Mouse (Mus musculus): ENCODE data around the gene Pigk. TPM values are rescaled to one million over a fixed set of nuclear protein-coding genes. Genes with fewer than 3 reads are reported as not detected.

Gene Pigk
- polyA plus RNA-seq, 1 experiment = 5.8 TPM

DNA sequence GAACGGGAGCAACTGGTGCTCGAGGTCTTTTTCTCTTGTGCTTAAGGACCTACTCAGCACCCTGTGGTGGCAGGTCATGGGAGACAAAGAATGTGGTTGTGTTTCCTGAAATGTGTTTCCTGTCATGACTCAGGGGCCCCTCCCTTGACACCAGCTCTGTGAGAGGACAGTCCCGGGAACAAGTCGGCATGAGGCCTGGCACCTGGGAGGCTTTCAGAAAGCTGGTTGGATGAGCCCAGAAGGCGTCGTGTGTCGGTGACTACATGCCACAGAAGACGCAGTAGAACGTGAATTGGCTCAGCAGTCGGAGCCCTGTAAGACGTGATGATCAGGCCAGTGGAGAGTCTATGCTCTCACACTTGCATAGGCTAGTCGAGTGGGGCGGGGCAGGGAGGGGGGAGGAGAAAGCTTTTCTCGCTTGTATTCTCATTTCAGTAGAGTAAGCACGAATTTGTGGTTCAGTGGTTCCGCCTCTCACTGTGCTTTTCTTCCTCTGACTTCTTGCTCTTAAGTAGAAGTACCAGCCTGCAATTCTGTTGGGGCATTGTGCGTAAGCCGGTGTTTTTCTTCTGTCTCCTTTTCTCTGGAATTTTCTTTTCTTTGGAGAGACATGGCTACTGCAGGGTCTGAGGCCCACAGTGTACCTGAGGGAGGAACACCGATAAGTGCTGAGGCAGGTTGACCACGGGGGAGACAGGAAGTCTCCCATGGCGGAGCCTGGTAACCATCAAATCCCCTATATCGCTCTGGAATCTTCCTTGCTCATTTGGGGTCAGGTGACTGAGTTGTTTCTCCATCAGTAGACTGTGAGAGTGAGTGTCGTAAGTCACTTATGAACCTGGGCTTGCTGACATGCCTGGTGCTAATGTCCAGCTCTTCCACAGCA is 198.6 kb downstream of the Pigk start:
- WGBS = 11% methylated on average over 23 of the region's 23 CpGs
- H3K4me1 ChIP-seq (ENCODE audit: control insufficient read depth, insufficient read depth, insufficient read length) = peaks cover 13% of the 10 kb centered on the region; the same call in 1 of the 2 replicates
- DNase-seq (ENCODE audit: low read depth in 1 of 2, low spot score in 2 of 2) = peak; percentile 42 to 76
- H3K27me3 ChIP-seq (ENCODE audit: control insufficient read depth, insufficient read depth, low read length) = no peaks in the 10 kb centered on the region
- peak overlapping the region; percentile 51 for H3K4me3 ChIP-seq (ENCODE audit: extremely low read depth, insufficient read depth, insufficient read length)
- peak overlapping the region; percentile 84 for H3K27ac ChIP-seq (ENCODE audit: insufficient read depth, low read length)
- H3K36me3 ChIP-seq (ENCODE audit: control insufficient read depth, insufficient read depth, low read length) = no peaks in the 10 kb centered on the region
- TF ChIP-seq POLR2A (IDR thresholded peaks at IDR 0.05; ENCODE audit: low read depth, low read length) (no peak), CTCF (IDR thresholded peaks at IDR 0.05; ENCODE audit: extremely low read depth, insufficient read depth, insufficient read length, insufficient replicate concordance) (no peak)

- Histone ChIP-seq H3K27ac (ENCODE audit: insufficient read depth, low read length) (peak overlapping the region; percentile 84), H3K4me3 (ENCODE audit: extremely low read depth, insufficient read depth, insufficient read length) (peak overlapping the region; percentile 51), H3K4me1 (ENCODE audit: control insufficient read depth, insufficient read depth, insufficient read length) (peaks cover 16% of the 10 kb centered on the region; the same call in 1 of the 2 replicates), H3K36me3 (ENCODE audit: control insufficient read depth, insufficient read depth, low read length) (no peaks in the 10 kb centered on the region), H3K27me3 (ENCODE audit: control insufficient read depth, insufficient read depth, low read length) (no peaks in the 10 kb centered on the region)
- DNase-seq (ENCODE audit: low read depth in 1 of 2, low spot score in 2 of 2) = no peak
- no peak for TF ChIP-seq CTCF (IDR thresholded peaks at IDR 0.05; ENCODE audit: extremely low read depth, insufficient read depth, insufficient read length, insufficient replicate concordance)
- TF ChIP-seq POLR2A (IDR thresholded peaks at IDR 0.05; ENCODE audit: low read depth, low read length) = no peak
- 54% methylated on average over 10 of the region's 10 CpGs for WGBS
These were observed 199.2 kb downstream of the Pigk start for GRCm38 (mm10) chr3:152913150-152913549.

- TF ChIP-seq POLR2A (IDR thresholded peaks at IDR 0.05; ENCODE audit: low read depth, low read length) = no peak
- TF ChIP-seq CTCF (IDR thresholded peaks at IDR 0.05; ENCODE audit: extremely low read depth, insufficient read depth, insufficient read length, insufficient replicate concordance) = no peak
- H3K4me3 ChIP-seq (ENCODE audit: extremely low read depth, insufficient read depth, insufficient read length) = no peak overlapping the region
- 83% methylated on average over 3 of the region's 3 CpGs for WGBS
- peaks cover 16% of the 10 kb centered on the region; the same call in 1 of the 2 replicates for H3K4me1 ChIP-seq (ENCODE audit: control insufficient read depth, insufficient read depth, insufficient read length)
- no peak overlapping the region for H3K27ac ChIP-seq (ENCODE audit: insufficient read depth, low read length)
- no peaks in the 10 kb centered on the region for H3K27me3 ChIP-seq (ENCODE audit: control insufficient read depth, insufficient read depth, low read length)
- no peak for DNase-seq (ENCODE audit: low read depth in 1 of 2, low spot score in 2 of 2)
- no peaks in the 10 kb centered on the region for H3K36me3 ChIP-seq (ENCODE audit: control insufficient read depth, insufficient read depth, low read length)
These were observed 199.7 kb downstream of the Pigk start for GRCm38 (mm10) chr3:152913625-152914024.

DNA sequence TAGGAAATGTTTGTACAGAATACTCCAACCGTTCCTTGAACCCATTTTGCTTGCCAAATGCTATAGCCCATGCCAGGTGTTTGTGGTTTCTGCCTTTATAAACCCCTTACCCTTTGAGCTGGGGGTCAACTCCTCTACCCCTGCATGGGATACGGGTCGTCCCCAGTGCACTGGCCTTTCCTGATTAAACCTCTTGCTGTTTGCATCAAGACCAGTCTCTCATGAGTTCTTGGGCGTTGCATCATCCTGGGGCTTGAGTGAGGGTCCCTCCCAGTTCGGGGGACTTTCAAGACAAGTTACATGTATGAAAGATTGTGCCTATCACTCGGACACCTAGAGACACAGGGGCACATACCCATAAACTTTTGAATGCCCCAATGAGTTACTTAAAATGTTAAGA is 200.5 kb downstream of the Pigk start:
- DNase-seq (ENCODE audit: low read depth in 1 of 2, low spot score in 2 of 2) = no peak
- no peak overlapping the region for H3K27ac ChIP-seq (ENCODE audit: insufficient read depth, low read length)
- 92% methylated on average over 6 of the region's 6 CpGs for WGBS
- no peak overlapping the region for H3K4me3 ChIP-seq (ENCODE audit: extremely low read depth, insufficient read depth, insufficient read length)
- H3K36me3 ChIP-seq (ENCODE audit: control insufficient read depth, insufficient read depth, low read length) = no peaks in the 10 kb centered on the region
- no peak for TF ChIP-seq POLR2A (IDR thresholded peaks at IDR 0.05; ENCODE audit: low read depth, low read length)
- no peak for TF ChIP-seq CTCF (IDR thresholded peaks at IDR 0.05; ENCODE audit: extremely low read depth, insufficient read depth, insufficient read length, insufficient replicate concordance)
- peaks cover 16% of the 10 kb centered on the region; the same call in 1 of the 2 replicates for H3K4me1 ChIP-seq (ENCODE audit: control insufficient read depth, insufficient read depth, insufficient read length)
- no peaks in the 10 kb centered on the region for H3K27me3 ChIP-seq (ENCODE audit: control insufficient read depth, insufficient read depth, low read length)

DNA sequence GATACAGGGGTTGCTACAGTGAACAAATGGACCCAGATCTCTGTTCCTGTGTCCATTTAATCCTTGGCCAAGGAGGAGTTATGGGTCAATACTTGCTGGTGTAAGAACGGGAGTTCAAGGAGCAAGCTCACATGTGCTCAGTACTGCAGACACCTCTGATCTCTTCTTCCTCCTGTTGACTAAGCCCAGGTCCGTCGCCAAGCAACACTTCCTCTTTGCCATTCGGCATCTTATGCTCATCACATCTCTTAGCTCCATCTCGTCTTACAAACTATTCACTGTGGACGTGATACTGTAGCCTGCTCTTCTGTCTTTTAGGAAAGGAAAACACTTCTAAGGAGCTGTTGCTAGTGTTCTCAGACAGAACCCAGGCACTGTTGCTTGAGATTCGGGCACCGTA is 203.7 kb downstream of the Pigk start:
- Histone ChIP-seq H3K36me3 (ENCODE audit: control insufficient read depth, insufficient read depth, low read length) (no peaks in the 10 kb centered on the region), H3K27ac (ENCODE audit: insufficient read depth, low read length) (no peak overlapping the region), H3K4me1 (ENCODE audit: control insufficient read depth, insufficient read depth, insufficient read length) (peaks cover 8% of the 10 kb centered on the region; the same call in 1 of the 2 replicates), H3K27me3 (ENCODE audit: control insufficient read depth, insufficient read depth, low read length) (no peaks in the 10 kb centered on the region), H3K4me3 (ENCODE audit: extremely low read depth, insufficient read depth, insufficient read length) (no peak overlapping the region)
- 55% methylated on average over 8 of the region's 8 CpGs for WGBS
- TF ChIP-seq POLR2A (IDR thresholded peaks at IDR 0.05; ENCODE audit: low read depth, low read length) = no peak
- TF ChIP-seq CTCF (IDR thresholded peaks at IDR 0.05; ENCODE audit: extremely low read depth, insufficient read depth, insufficient read length, insufficient replicate concordance) = no peak
- no peak for DNase-seq (ENCODE audit: low read depth in 1 of 2, low spot score in 2 of 2)

- DNase-seq (ENCODE audit: low read depth in 1 of 2, low spot score in 2 of 2) = no peak
- H3K4me1 ChIP-seq (ENCODE audit: control insufficient read depth, insufficient read depth, insufficient read length) = peaks cover 3% of the 10 kb centered on the region; the same call in 1 of the 2 replicates
- no peak overlapping the region for H3K4me3 ChIP-seq (ENCODE audit: extremely low read depth, insufficient read depth, insufficient read length)
- TF ChIP-seq CTCF (IDR thresholded peaks at IDR 0.05; ENCODE audit: extremely low read depth, insufficient read depth, insufficient read length, insufficient replicate concordance) = no peak
- no peak for TF ChIP-seq POLR2A (IDR thresholded peaks at IDR 0.05; ENCODE audit: low read depth, low read length)
- H3K27ac ChIP-seq (ENCODE audit: insufficient read depth, low read length) = no peak overlapping the region
- 79% methylated on average over 10 of the region's 10 CpGs for WGBS
- no peaks in the 10 kb centered on the region for H3K36me3 ChIP-seq (ENCODE audit: control insufficient read depth, insufficient read depth, low read length)
- no peaks in the 10 kb centered on the region for H3K27me3 ChIP-seq (ENCODE audit: control insufficient read depth, insufficient read depth, low read length)
These were observed 205.2 kb downstream of the Pigk start for GRCm38 (mm10) chr3:152919101-152919500.

DNA sequence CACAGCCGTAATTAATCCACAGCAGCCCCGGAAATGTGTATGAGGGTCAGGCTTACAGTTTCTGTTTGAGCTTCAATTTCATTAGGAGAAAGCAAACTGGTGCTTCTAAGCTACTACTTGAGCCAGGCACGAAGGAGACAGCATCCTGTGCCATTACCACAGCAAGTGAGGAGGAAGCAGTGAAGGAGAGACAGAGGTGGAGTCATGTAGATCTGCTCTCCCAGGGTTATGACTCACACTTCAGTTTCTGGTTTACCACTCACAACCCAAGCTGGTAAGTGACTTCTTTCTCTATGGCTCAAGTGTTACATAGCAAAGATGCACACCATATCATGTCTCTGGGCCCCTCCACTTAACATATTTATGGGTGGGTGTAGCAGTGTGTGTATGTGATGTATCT is 206.5 kb downstream of the Pigk start:
- peaks cover 3% of the 10 kb centered on the region; the same call in 1 of the 2 replicates for H3K4me1 ChIP-seq (ENCODE audit: control insufficient read depth, insufficient read depth, insufficient read length)
- no peaks in the 10 kb centered on the region for H3K36me3 ChIP-seq (ENCODE audit: control insufficient read depth, insufficient read depth, low read length)
- no peak overlapping the region for H3K4me3 ChIP-seq (ENCODE audit: extremely low read depth, insufficient read depth, insufficient read length)
- no peak for DNase-seq (ENCODE audit: low read depth in 1 of 2, low spot score in 2 of 2)
- no peak overlapping the region for H3K27ac ChIP-seq (ENCODE audit: insufficient read depth, low read length)
- H3K27me3 ChIP-seq (ENCODE audit: control insufficient read depth, insufficient read depth, low read length) = no peaks in the 10 kb centered on the region
- WGBS = 31% methylated on average over 3 of the region's 3 CpGs
- TF ChIP-seq POLR2A (IDR thresholded peaks at IDR 0.05; ENCODE audit: low read depth, low read length) (no peak), CTCF (IDR thresholded peaks at IDR 0.05; ENCODE audit: extremely low read depth, insufficient read depth, insufficient read length, insufficient replicate concordance) (no peak)

All from spleen, adult 2 months (tissue).